In genomic region chr9:42471214-42471613, GRCm38 (mm10) we compare ENCODE assay signal across 8 mouse cellular contexts. TPM values are rescaled to one million over a fixed set of nuclear protein-coding genes. Genes with fewer than 3 reads are reported as not detected.
DNase-seq lines count a peak whose midpoint lies in the region; ATAC-seq and TF ChIP-seq lines count a peak whose summit lies in the region.

No protein-coding gene starts in this region.

- peak; percentile 44 for DNase-seq in layer of hippocampus, adult 9-11 months
- no peak for DNase-seq in layer of hippocampus, adult 11-12 months (ENCODE audit: low spot score)
- peak; percentile 82 for DNase-seq in adipocyte (ENCODE audit: low spot score)
- no peak for DNase-seq in forebrain, embryonic 10.5 days (ENCODE audit: extremely low spot score, low spot score)
- peak; percentile 38 for DNase-seq in heart, postnatal 25 days (ENCODE audit: low spot score)
- peak; percentile 70 for DNase-seq in large intestine, adult 2 months (ENCODE audit: low read depth, low spot score)
- DNase-seq in stomach, postnatal 0 days (ENCODE audit: low spot score), result peak; percentile 54

- TF ChIP-seq CTCF in stomach, postnatal 0 days (IDR thresholded peaks at IDR 0.05; ENCODE audit: low read depth), result no peak

- peak overlapping the region; percentile 95 for H3K4me3 ChIP-seq in forebrain, embryonic 10.5 days
- peak overlapping the region; percentile 76 for H3K4me3 ChIP-seq in stomach, postnatal 0 days (ENCODE audit: low read depth, low read length)

- WGBS in forebrain, embryonic 10.5 days, result 55% methylated on average over 4 of the region's 4 CpGs
- 18% methylated on average over 4 of the region's 4 CpGs for WGBS in large intestine, adult 2 months
- WGBS in stomach, postnatal 0 days, result 26% methylated on average over 4 of the region's 4 CpGs

- peaks cover 4% of the 10 kb centered on the region; the same call in 1 of the 2 replicates for H3K36me3 ChIP-seq in forebrain, embryonic 10.5 days (replicated peaks)
- H3K36me3 ChIP-seq in stomach, postnatal 0 days (ENCODE audit: control insufficient read depth, insufficient read depth, low read length), result no peaks in the 10 kb centered on the region

- peak overlapping the region; percentile 92 for H3K27ac ChIP-seq in forebrain, embryonic 10.5 days
- H3K27ac ChIP-seq in stomach, postnatal 0 days (replicated peaks), result peak overlapping the region; percentile 79

- no peaks in the 10 kb centered on the region for H3K9me3 ChIP-seq in forebrain, embryonic 10.5 days
- no peaks in the 10 kb centered on the region for H3K9me3 ChIP-seq in stomach, postnatal 0 days (ENCODE audit: control insufficient read depth, low read length)

- peak; percentile 69 for ATAC-seq in megakaryocyte progenitor cell, adult 5-6 weeks (replicated peaks; ENCODE audit: poor library complexity)
- ATAC-seq in stomach, postnatal 0 days (ENCODE audit: low FRiP score, low TSS enrichment), result peak; percentile 68

- H3K9ac ChIP-seq in stomach, postnatal 0 days (ENCODE audit: low read length), result peak overlapping the region; percentile 78

- intact Hi-C loops in heart, postnatal 25 days (cut with DNase I), result no loop called here

- peak overlapping the region; percentile 91 for H3K4me2 ChIP-seq in stomach, postnatal 0 days (replicated peaks; ENCODE audit: low read depth)

- peaks cover 6% of the 10 kb centered on the region; the same call in 1 of the 2 replicates for H3K27me3 ChIP-seq in forebrain, embryonic 10.5 days (ENCODE audit: poor library complexity, severe bottlenecking)
- no peaks in the 10 kb centered on the region for H3K27me3 ChIP-seq in stomach, postnatal 0 days (ENCODE audit: control insufficient read depth, insufficient read depth, low read length)

- TF ChIP-seq EP300 in stomach, postnatal 0 days (optimal IDR thresholded peaks at IDR 0.05), result no peak

- peaks cover 19% of the 10 kb centered on the region for H3K4me1 ChIP-seq in forebrain, embryonic 10.5 days
- H3K4me1 ChIP-seq in stomach, postnatal 0 days (replicated peaks; ENCODE audit: control insufficient read depth, insufficient read depth), result peaks cover 8% of the 10 kb centered on the region

RNA-seq across cellular contexts. Expression of gene Tbcel, which starts 36.4 kb away (rescaled TPM):
- polyA plus RNA-seq in forebrain, embryonic 10.5 days (2016; fragmentation: Nextera tagmentation; extraction: Ambion mirVana), result 3.3 and 3.7 TPM in 2 replicates
- total RNA-seq in heart, postnatal 25 days (2021), result 10 to 100 TPM; 19.0 to 20.1 TPM
- 5.3 and 8.6 TPM in 2 replicates for polyA plus RNA-seq in large intestine, adult 2 months (2012; rRNA removed)
- total RNA-seq in megakaryocyte progenitor cell, adult 5-6 weeks (2015), result 10.6 and 11.2 TPM in 2 replicates
- total RNA-seq in megakaryocyte progenitor cell, adult 5-6 weeks (2017), result 10.9 and 12.2 TPM in 2 replicates
- polyA plus RNA-seq in stomach, postnatal 0 days (2015; fragmentation: Nextera tagmentation; extraction: Ambion mirVana), result 2.9 and 3.0 TPM in 2 replicates

Comparison
In these comparisons a context has a peak if more than half of its experiments do, and no peak if none do; other contexts are left out.
1. DNase-seq: peak in layer of hippocampus, adult 9-11 months (single experiment), adipocyte (single experiment), heart, postnatal 25 days (single experiment), large intestine, adult 2 months (single experiment) and stomach, postnatal 0 days (single experiment); none in layer of hippocampus, adult 11-12 months (single experiment) and forebrain, embryonic 10.5 days (single experiment).